Mouse (Mus musculus) lung, postnatal 0 days (tissue): ENCODE measurements at regions not wholly inside any gene's neighbourhood (a gene's known extent, or its start where the extent isn't known, plus 50 kb on each side); places are given as distances from the start of the nearest gene placed in this dataset.

Experiments used
- ATAC-seq: fragments of 200-750 bp; cut with Nextera tagmentation; 2 replicates; pipeline ENCODE4 v1.8.0; 2017; ENCODE audit warnings: moderate library complexity
- DNase-seq: peaks from one replicate; pipeline ENCODE4 v3.0.0-alpha.2; 2016; ENCODE audit warnings: low spot score
- H3K27ac ChIP-seq: fragments of 300-500 bp; sonication (generic); 2 replicates; pipeline ENCODE4 v1.5.1; 2014; ENCODE audit warnings: antibody characterized with exemption, mild to moderate bottlenecking, low read length, mixed read lengths
- H3K27me3 ChIP-seq: fragments of 300-500 bp; sonication (generic); replicated peaks from 2 replicates; pipeline ENCODE4 v1.6.1; 2014; ENCODE audit warnings: low read length, mixed read lengths; ENCODE audit not compliant: insufficient read depth
- H3K36me3 ChIP-seq: fragments of 300-500 bp; sonication (generic); 2 replicates; pipeline ENCODE4 v1.6.1; 2014; ENCODE audit warnings: low read length, mixed read lengths; ENCODE audit not compliant: insufficient read depth
- H3K4me1 ChIP-seq: fragments of 300-500 bp; sonication (generic); 2 replicates; pipeline ENCODE4 v1.6.1; 2014; ENCODE audit warnings: antibody characterized with exemption, low read depth, low read length, mixed read lengths; ENCODE audit not compliant: insufficient read depth
- H3K4me2 ChIP-seq: fragments of 300-500 bp; sonication (generic); replicated peaks from 2 replicates; pipeline ENCODE4 v1.6.1; 2014; ENCODE audit warnings: low read depth, mild to moderate bottlenecking, low read length, moderate library complexity, mixed read lengths
- H3K4me3 ChIP-seq: fragments of 300-500 bp; sonication (generic); 2 replicates; pipeline ENCODE4 v1.5.1; 2014; ENCODE audit warnings: low read depth, low read length
- H3K9ac ChIP-seq: fragments of 300-500 bp; sonication (generic); replicated peaks from 2 replicates; pipeline ENCODE4 v1.6.1; 2014; ENCODE audit warnings: low read depth, mild to moderate bottlenecking
- H3K9me3 ChIP-seq: fragments of 300-500 bp; sonication (generic); 2 replicates; pipeline ENCODE4 v1.6.1; 2016; ENCODE audit warnings: low read length, mixed read lengths
- CTCF ChIP-seq: IDR thresholded peaks from 2 replicates; pipeline ENCODE4 v1.5.1; 2016; ENCODE audit warnings: antibody characterized with exemption, mild to moderate bottlenecking
- EP300 ChIP-seq: IDR thresholded peaks from 2 replicates; pipeline ENCODE4 v1.6.1; 2016; ENCODE audit warnings: antibody characterized with exemption, mild to moderate bottlenecking, control low read depth
- WGBS: fragments of 180-500 bp; shearing (Covaris S2); extraction: QIAGEN DNeasy Blood & Tissue Kit; methylation state at CpG from one replicate; pipeline ENCODE4 v1.1.7; 2014; 5-methylcytosine and 5-hydroxymethylcytosine counted together

GRCm38 (mm10) chr14:105684826-105685465, 211.7 kb downstream of the Spry2 start:
- ATAC-seq (peak; percentile 89), DNase-seq (peak; percentile 67)
- no peaks in the 10 kb centered on the region for H3K36me3 ChIP-seq
- TF ChIP-seq EP300 (no peak), CTCF (no peak)
- no peaks in the 10 kb centered on the region for H3K9me3 ChIP-seq
- H3K9ac ChIP-seq = no peak overlapping the region
- H3K27me3 ChIP-seq = no peaks in the 10 kb centered on the region
- H3K4me1 ChIP-seq = no peaks in the 10 kb centered on the region
- no peak overlapping the region for H3K4me3 ChIP-seq
- H3K27ac ChIP-seq = 0 out of 2 replicates have a peak overlapping the region, but pooled peaks have one; percentile 20
- no peak overlapping the region for H3K4me2 ChIP-seq
- 45% methylated on average over 11 of the region's 11 CpGs for WGBS

- Histone ChIP-seq H3K9ac (no peak overlapping the region), H3K27me3 (no peaks in the 10 kb centered on the region), H3K9me3 (no peaks in the 10 kb centered on the region), H3K27ac (no peak overlapping the region), H3K4me3 (no peak overlapping the region), H3K4me1 (no peaks in the 10 kb centered on the region), H3K4me2 (no peak overlapping the region), H3K36me3 (no peaks in the 10 kb centered on the region)
- 56% methylated on average over 2 of the region's 2 CpGs for WGBS
- ATAC-seq (no peak), DNase-seq (peak; percentile 43)
- TF ChIP-seq EP300 (no peak), CTCF (no peak)
Observed at GRCm38 (mm10) chr14:105684329-105684728, 212.3 kb downstream of the Spry2 start.

- TF ChIP-seq CTCF = no peak
- no peak for TF ChIP-seq EP300
- 27% methylated on average over 4 of the region's 4 CpGs for WGBS
- Histone ChIP-seq H3K9ac (no peak overlapping the region), H3K27me3 (no peaks in the 10 kb centered on the region), H3K36me3 (no peaks in the 10 kb centered on the region), H3K4me2 (no peak overlapping the region), H3K4me3 (no peak overlapping the region), H3K4me1 (peaks cover 4% of the 10 kb centered on the region), H3K27ac (no peak overlapping the region), H3K9me3 (no peaks in the 10 kb centered on the region)
- ATAC-seq (no peak), DNase-seq (no peak)
Observed at GRCm38 (mm10) chr14:105676646-105676930, 220.0 kb downstream of the Spry2 start.

- TF ChIP-seq CTCF (no peak), EP300 (no peak)
- Histone ChIP-seq H3K4me1 (peaks cover 4% of the 10 kb centered on the region), H3K27ac (no peak overlapping the region), H3K9me3 (no peaks in the 10 kb centered on the region), H3K36me3 (no peaks in the 10 kb centered on the region), H3K27me3 (no peaks in the 10 kb centered on the region), H3K4me3 (no peak overlapping the region), H3K9ac (no peak overlapping the region), H3K4me2 (no peak overlapping the region)
- ATAC-seq = no peak
- WGBS = 45% methylated on average over 13 of the region's 13 CpGs
- peak; percentile 50 for DNase-seq
Observed at GRCm38 (mm10) chr14:105675801-105676645, 220.6 kb downstream of the Spry2 start.

GRCm38 (mm10) chr14:105675006-105675405, 221.6 kb downstream of the Spry2 start:
- Histone ChIP-seq H3K27ac (no peak overlapping the region), H3K9ac (no peak overlapping the region), H3K36me3 (no peaks in the 10 kb centered on the region), H3K4me3 (no peak overlapping the region), H3K4me1 (peaks cover 4% of the 10 kb centered on the region), H3K4me2 (no peak overlapping the region), H3K27me3 (no peaks in the 10 kb centered on the region), H3K9me3 (no peaks in the 10 kb centered on the region)
- DNase-seq (no peak), ATAC-seq (no peak)
- TF ChIP-seq EP300 (no peak), CTCF (no peak)

- Histone ChIP-seq H3K9ac (no peak overlapping the region), H3K4me3 (no peak overlapping the region), H3K4me2 (no peak overlapping the region), H3K36me3 (no peaks in the 10 kb centered on the region), H3K27ac (no peak overlapping the region), H3K27me3 (no peaks in the 10 kb centered on the region), H3K4me1 (no peaks in the 10 kb centered on the region), H3K9me3 (no peaks in the 10 kb centered on the region)
- 46% methylated on average over 11 of the region's 11 CpGs for WGBS
- DNase-seq (no peak), ATAC-seq (no peak)
- no peak for TF ChIP-seq CTCF
- TF ChIP-seq EP300 = no peak
Observed at GRCm38 (mm10) chr14:105668969-105669368, 227.7 kb downstream of the Spry2 start.
